Mouse (Mus musculus) kidney, adult 2 months (tissue): ENCODE measurements around the gene Ftl1. TPM values are rescaled to one million over a fixed set of nuclear protein-coding genes. Genes with fewer than 3 reads are reported as not detected.
"Not testable (repeated sequence)": the region's sequence is repeated elsewhere in the genome, so short reads cannot be mapped to it uniquely, and the experiment has no call there.

ENCODE experiments used
- DNase-seq: peaks from one replicate; pipeline ENCODE4 v3.0.0; 2021
- H3K27ac ChIP-seq: fragments of 200-500 bp; 2 replicates; pipeline ENCODE4 v1.5.1; 2012; ENCODE audit warnings: low read depth, low read length, control low read depth, inconsistent platforms; ENCODE audit not compliant: insufficient read depth
- H3K27me3 ChIP-seq: fragments of 200-500 bp; replicated peaks from 2 replicates; pipeline ENCODE4 v1.6.1; 2012; ENCODE audit warnings: mild to moderate bottlenecking, moderate library complexity, low read length, inconsistent platforms; ENCODE audit not compliant: control insufficient read depth, insufficient read depth
- H3K36me3 ChIP-seq: fragments of 200-500 bp; 2 replicates; pipeline ENCODE4 v1.6.1; 2012; ENCODE audit warnings: mild to moderate bottlenecking, moderate library complexity, low read length, inconsistent platforms; ENCODE audit not compliant: control insufficient read depth, insufficient read depth
- H3K4me1 ChIP-seq: fragments of 200-500 bp; 2 replicates; pipeline ENCODE4 v1.6.1; 2011; ENCODE audit warnings: low read length; ENCODE audit not compliant: control insufficient read depth, insufficient read depth
- H3K4me3 ChIP-seq: fragments of 200-500 bp; 2 replicates; pipeline ENCODE4 v1.5.1; 2011; ENCODE audit warnings: mild to moderate bottlenecking, low read depth, low read length, control low read depth; ENCODE audit not compliant: insufficient read depth
- CTCF ChIP-seq: fragments of 200-500 bp; conservative IDR thresholded peaks from 2 replicates; pipeline ENCODE4 v1.5.1; 2011; ENCODE audit warnings: low read depth, mild to moderate bottlenecking, control low read depth, low read length, moderate library complexity, mixed read lengths; ENCODE audit not compliant: insufficient read depth, insufficient read length
- POLR2A ChIP-seq: fragments of 200-500 bp; IDR thresholded peaks from one replicate; pipeline ENCODE4 v1.6.1; 2011; ENCODE audit warnings: low read depth, low read length, control low read depth
- WGBS: fragments of 180-500 bp; shearing (Covaris S2); methylation state at CpG from one replicate; pipeline ENCODE4 v1.1.7; 2018; 5-methylcytosine and 5-hydroxymethylcytosine counted together
- polyA plus RNA-seq: library from polyadenylated mRNA; depleted of rRNA; stranded (reverse); fragments of >200 nt; gene quantifications from 2 replicates; pipeline ENCODE4 v1.2.3, GENCODE M21; 2012; rRNA removed

Gene Ftl1
- polyA plus RNA-seq: 6,932 and 8,155 TPM in 2 replicates

GRCm38 (mm10) chr7:45459564-45460140, at the start of gene Ftl1:
TSS of gene Ftl1 (minus strand) at chr7:45459884.
- H3K4me3 ChIP-seq: peak within 1 kb of the TSS; percentile 82
- peak within 1 kb of the TSS; percentile 95 for H3K27ac ChIP-seq
- DNase-seq: peak; percentile 99
- WGBS: under 1% methylated on average over 32 of the region's 37 CpGs
- TF ChIP-seq POLR2A: peak; percentile 89
- not testable (repeated sequence) for H3K27me3 ChIP-seq
- peaks cover 11% of the 10 kb centered on the region for H3K36me3 ChIP-seq
- peaks cover 19% of the 10 kb centered on the region for H3K4me1 ChIP-seq

- no peak for TF ChIP-seq CTCF
- no peak for TF ChIP-seq POLR2A
- Histone ChIP-seq H3K4me1 (peaks cover 15% of the 10 kb centered on the region), H3K27ac (peak overlapping the region; percentile 79; the same call in 1 of the 2 replicates), H3K4me3 (peak overlapping the region; percentile 90), H3K27me3 (no peaks in the 10 kb centered on the region), H3K36me3 (no peaks in the 10 kb centered on the region)
- DNase-seq: peak; percentile 23
- 13% methylated on average over 19 of the region's 19 CpGs for WGBS
These were observed 49.6 kb upstream of the Ftl1 start for GRCm38 (mm10) chr7:45509181-45509882.

DNA sequence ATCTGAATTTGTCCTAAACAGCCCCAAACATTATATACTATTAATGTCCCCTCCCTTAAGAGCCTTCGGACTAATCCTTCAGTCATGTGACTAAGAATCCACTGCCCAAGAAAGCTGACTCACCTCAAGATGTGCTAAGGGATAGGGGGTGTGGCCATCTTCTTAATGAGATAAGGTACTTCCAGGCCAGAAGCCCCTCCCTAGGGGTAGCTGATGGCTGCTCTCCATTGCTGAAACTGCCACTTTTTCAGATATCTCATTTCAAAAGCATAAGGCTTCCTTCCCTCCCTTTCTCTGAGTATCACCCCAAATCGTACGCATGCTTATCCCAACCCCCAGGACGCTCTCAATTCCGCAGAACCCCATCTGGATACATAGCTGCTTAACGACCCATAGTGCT, 48.9 kb upstream of the Ftl1 start:
- Histone ChIP-seq H3K4me3 (no peak overlapping the region), H3K36me3 (no peaks in the 10 kb centered on the region), H3K4me1 (peaks cover 15% of the 10 kb centered on the region), H3K27me3 (no peaks in the 10 kb centered on the region), H3K27ac (no peak overlapping the region)
- TF ChIP-seq CTCF (no peak), POLR2A (no peak)
- no peak for DNase-seq
- 71% methylated on average over 6 of the region's 6 CpGs for WGBS

DNA sequence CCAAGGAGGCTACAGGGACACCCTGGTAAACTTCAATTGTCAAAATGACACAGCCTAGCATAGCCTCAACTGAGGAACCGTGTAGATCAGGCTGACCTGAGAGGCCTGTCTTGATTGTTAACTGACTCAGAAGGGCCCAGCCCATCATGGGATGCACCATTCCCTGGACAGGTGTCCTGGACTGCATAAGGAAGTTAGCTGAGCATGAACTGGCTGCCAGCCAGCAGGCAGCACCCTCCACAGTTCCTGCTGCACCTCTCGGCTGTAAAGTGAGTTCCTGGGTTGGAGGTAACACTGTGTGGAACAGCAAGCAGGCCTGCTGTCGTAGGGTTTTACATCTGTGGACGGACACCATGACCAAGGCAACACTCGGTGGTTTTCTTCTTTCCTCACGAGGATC, 47.9 kb upstream of the Ftl1 start:
- peak; percentile 48 for DNase-seq
- H3K27ac ChIP-seq: no peak overlapping the region

DNA sequence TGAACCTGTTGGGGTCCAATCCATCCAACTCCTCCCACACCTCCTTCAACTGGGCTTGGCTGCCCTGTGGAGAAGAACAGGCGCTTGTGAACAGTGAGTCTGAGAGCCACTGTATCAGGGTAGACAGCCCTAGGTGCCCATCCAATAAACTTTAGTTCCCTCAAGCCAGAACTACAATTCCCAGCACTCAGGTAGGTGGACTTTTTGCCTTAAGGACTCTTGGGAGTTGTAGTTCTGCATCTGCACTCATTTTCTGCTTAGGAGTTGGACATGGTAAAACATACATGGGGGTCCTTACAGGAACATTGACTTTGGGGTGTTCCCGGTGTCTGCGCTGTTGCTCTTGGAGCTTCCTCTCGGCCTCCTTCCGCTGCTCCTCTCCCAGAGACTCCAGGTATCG, 38.7 kb upstream of the Ftl1 start:
- Histone ChIP-seq H3K36me3 (no peaks in the 10 kb centered on the region; the same call in 1 of the 2 replicates), H3K4me3 (no peak overlapping the region), H3K27me3 (no peaks in the 10 kb centered on the region), H3K27ac (no peak overlapping the region), H3K4me1 (no peaks in the 10 kb centered on the region)
- 98% methylated on average over 6 of the region's 6 CpGs for WGBS
- TF ChIP-seq CTCF (no peak), POLR2A (no peak)
- no peak for DNase-seq

More for the DNA sequence above, 47.9 kb upstream of the Ftl1 start:
- Histone ChIP-seq H3K27me3 (no peaks in the 10 kb centered on the region), H3K4me1 (peaks cover 15% of the 10 kb centered on the region), H3K36me3 (no peaks in the 10 kb centered on the region; the same call in 1 of the 2 replicates), H3K4me3 (no peak overlapping the region)
- no peak for TF ChIP-seq POLR2A
- no peak for TF ChIP-seq CTCF
- WGBS: 73% methylated on average over 6 of the region's 6 CpGs

- Histone ChIP-seq H3K4me1 (peaks cover 4% of the 10 kb centered on the region; the same call in 1 of the 2 replicates), H3K27ac (no peak overlapping the region), H3K27me3 (no peaks in the 10 kb centered on the region), H3K4me3 (no peak overlapping the region), H3K36me3 (no peaks in the 10 kb centered on the region; the same call in 1 of the 2 replicates)
- DNase-seq: no peak
- 85% methylated on average over 9 of the region's 9 CpGs for WGBS
- TF ChIP-seq CTCF (no peak), POLR2A (no peak)
These were observed 34.9 kb upstream of the Ftl1 start for GRCm38 (mm10) chr7:45494548-45494947.

DNA sequence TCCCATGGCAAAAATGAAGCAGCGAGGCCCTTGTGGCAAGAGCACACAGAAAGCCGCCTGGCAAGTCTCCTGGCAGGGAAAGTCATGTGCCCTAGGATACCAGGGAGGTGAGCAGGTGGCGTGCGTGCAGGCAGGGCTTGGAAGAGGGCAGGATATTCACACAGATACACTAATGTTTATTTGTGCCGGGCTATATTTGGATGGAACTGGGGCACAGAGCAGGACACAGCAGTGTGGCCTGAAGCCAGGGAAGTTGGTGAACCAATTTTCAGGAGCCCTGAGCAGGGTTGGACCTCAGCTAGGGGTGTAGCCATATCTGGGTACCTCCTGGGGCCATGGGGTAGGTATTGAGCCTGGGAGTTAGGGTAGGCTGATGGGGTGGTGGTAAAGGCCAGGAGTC, 33.3 kb upstream of the Ftl1 start:
- DNase-seq: no peak
- Histone ChIP-seq H3K4me1 (peaks cover 10% of the 10 kb centered on the region), H3K27me3 (no peaks in the 10 kb centered on the region), H3K4me3 (no peak overlapping the region), H3K27ac (no peak overlapping the region), H3K36me3 (no peaks in the 10 kb centered on the region; the same call in 1 of the 2 replicates)
- TF ChIP-seq POLR2A (no peak), CTCF (no peak)
- 74% methylated on average over 5 of the region's 5 CpGs for WGBS
